Mouse (Mus musculus) hindbrain, embryonic 11.5 days (tissue): ENCODE measurements around the gene Rhag. TPM values are rescaled to one million over a fixed set of nuclear protein-coding genes. Genes with fewer than 3 reads are reported as not detected.
A peak's percentile ranks its signal among the peaks of the same experiment; 100 is the strongest.

Experiments
- ATAC-seq: fragments of 200-750 bp; cut with Nextera tagmentation; 2 replicates; pipeline ENCODE4 v1.8.0; 2017; ENCODE audit warnings: mild to moderate bottlenecking, moderate TSS enrichment, moderate library complexity; ENCODE audit not compliant: low FRiP score
- DNase-seq: peaks from one replicate; pipeline ENCODE4 v3.0.0-alpha.2; 2015; ENCODE audit warnings: low spot score
- H3K27ac ChIP-seq: fragments of 300-500 bp; sonication (generic); 2 replicates; pipeline ENCODE4 v1.5.1; 2014; ENCODE audit warnings: mild to moderate bottlenecking, low read depth, low read length
- H3K27me3 ChIP-seq: fragments of 300-500 bp; sonication (generic); 2 replicates; pipeline ENCODE4 v1.6.1; 2014; ENCODE audit warnings: mild to moderate bottlenecking, low read length, moderate library complexity, mixed read lengths; ENCODE audit not compliant: control insufficient read depth, insufficient read depth
- H3K36me3 ChIP-seq: fragments of 300-500 bp; sonication (generic); 2 replicates; pipeline ENCODE4 v1.6.1; 2014; ENCODE audit warnings: mild to moderate bottlenecking, low read length, moderate library complexity, mixed read lengths; ENCODE audit not compliant: control insufficient read depth, insufficient read depth
- H3K4me1 ChIP-seq: fragments of 300-500 bp; sonication (generic); replicated peaks from 2 replicates; pipeline ENCODE4 v1.6.1; 2014; ENCODE audit warnings: low read length, mixed read lengths; ENCODE audit not compliant: control insufficient read depth, insufficient read depth
- H3K4me2 ChIP-seq: fragments of 300-500 bp; sonication (generic); replicated peaks from 2 replicates; pipeline ENCODE4 v1.6.1; 2014; ENCODE audit warnings: mild to moderate bottlenecking, low read depth, low read length
- H3K4me3 ChIP-seq: fragments of 300-500 bp; sonication (generic); 2 replicates; pipeline ENCODE4 v1.5.1; 2014; ENCODE audit warnings: low read depth, low read length
- H3K9ac ChIP-seq: fragments of 300-500 bp; sonication (generic); 2 replicates; pipeline ENCODE4 v1.6.1; 2014; ENCODE audit warnings: low read depth, low read length
- H3K9me3 ChIP-seq: fragments of 300-500 bp; sonication (generic); 2 replicates; pipeline ENCODE4 v1.6.1; 2016; ENCODE audit warnings: low read length; ENCODE audit not compliant: control insufficient read depth
- WGBS: fragments of 180-500 bp; shearing (Covaris S2); extraction: QIAGEN DNeasy Blood & Tissue Kit; methylation state at CpG from one replicate; pipeline ENCODE4 v1.1.7; 2014; 5-methylcytosine and 5-hydroxymethylcytosine counted together
- polyA plus RNA-seq: library from polyadenylated mRNA; unstranded; fragments of >200 nt; fragmentation: Nextera tagmentation; extraction: Ambion mirVana; gene quantifications from 2 replicates; pipeline ENCODE4 v1.2.1, GENCODE M21; 2014

Rhag gene
- polyA plus RNA-seq, 1 experiment from 2014 or later, result 7.7 TPM

GRCm38 (mm10) chr17:40855065-40855464, 44.1 kb downstream of the Rhag start:
- Histone ChIP-seq H3K4me2 (no peak overlapping the region), H3K4me1 (no peaks in the 10 kb centered on the region), H3K9me3 (no peaks in the 10 kb centered on the region), H3K4me3 (no peak overlapping the region), H3K9ac (no peak overlapping the region), H3K36me3 (no peaks in the 10 kb centered on the region), H3K27me3 (no peaks in the 10 kb centered on the region), H3K27ac (no peak overlapping the region)
- DNase-seq, result no peak
- no peak for ATAC-seq

- Histone ChIP-seq H3K4me1 (no peaks in the 10 kb centered on the region), H3K4me3 (no peak overlapping the region), H3K9ac (no peak overlapping the region), H3K4me2 (no peak overlapping the region), H3K27me3 (no peaks in the 10 kb centered on the region), H3K27ac (no peak overlapping the region), H3K36me3 (no peaks in the 10 kb centered on the region), H3K9me3 (no peaks in the 10 kb centered on the region)
- ATAC-seq, result no peak
- no peak for DNase-seq
- WGBS, result 79% methylated on average over 10 of the region's 10 CpGs
These were observed 58.2 kb downstream of the Rhag start for GRCm38 (mm10) chr17:40868952-40869747.

- WGBS, result 97% methylated on average over 6 of the region's 6 CpGs
- no peak overlapping the region for H3K4me2 ChIP-seq
- no peak overlapping the region for H3K4me3 ChIP-seq
- ATAC-seq (no peak), DNase-seq (no peak)
- H3K9me3 ChIP-seq, result no peaks in the 10 kb centered on the region
- no peak overlapping the region for H3K9ac ChIP-seq
- H3K4me1 ChIP-seq, result no peaks in the 10 kb centered on the region
- no peaks in the 10 kb centered on the region for H3K36me3 ChIP-seq
- H3K27me3 ChIP-seq, result no peaks in the 10 kb centered on the region
- H3K27ac ChIP-seq, result no peak overlapping the region
These were observed 61.7 kb downstream of the Rhag start for GRCm38 (mm10) chr17:40872626-40873025.

GRCm38 (mm10) chr17:40873582-40874011, 62.7 kb downstream of the Rhag start:
- no peak overlapping the region for H3K27ac ChIP-seq
- H3K4me1 ChIP-seq, result no peaks in the 10 kb centered on the region
- H3K4me2 ChIP-seq, result no peak overlapping the region
- no peaks in the 10 kb centered on the region for H3K9me3 ChIP-seq
- DNase-seq (no peak), ATAC-seq (no peak)
- no peak overlapping the region for H3K4me3 ChIP-seq
- WGBS, result 64% methylated on average over 2 of the region's 2 CpGs
- no peaks in the 10 kb centered on the region for H3K27me3 ChIP-seq
- no peaks in the 10 kb centered on the region for H3K36me3 ChIP-seq
- H3K9ac ChIP-seq, result no peak overlapping the region

GRCm38 (mm10) chr17:40874701-40875100, 63.8 kb downstream of the Rhag start:
- H3K27ac ChIP-seq, result no peak overlapping the region
- no peaks in the 10 kb centered on the region for H3K9me3 ChIP-seq
- WGBS, result 88% methylated on average over 3 of the region's 3 CpGs
- DNase-seq (no peak), ATAC-seq (no peak)
- H3K36me3 ChIP-seq, result no peaks in the 10 kb centered on the region
- H3K9ac ChIP-seq, result no peak overlapping the region
- H3K4me1 ChIP-seq, result no peaks in the 10 kb centered on the region
- H3K27me3 ChIP-seq, result no peaks in the 10 kb centered on the region
- no peak overlapping the region for H3K4me3 ChIP-seq
- H3K4me2 ChIP-seq, result no peak overlapping the region

- 100% methylated on average over 1 of the region's 1 CpGs for WGBS
These were observed 64.6 kb downstream of the Rhag start for GRCm38 (mm10) chr17:40875568-40875967.

GRCm38 (mm10) chr17:40877741-40878140, 66.8 kb downstream of the Rhag start:
- Histone ChIP-seq H3K27me3 (no peaks in the 10 kb centered on the region), H3K27ac (no peak overlapping the region), H3K4me3 (no peak overlapping the region), H3K4me1 (no peaks in the 10 kb centered on the region), H3K4me2 (no peak overlapping the region), H3K36me3 (no peaks in the 10 kb centered on the region), H3K9ac (no peak overlapping the region), H3K9me3 (no peaks in the 10 kb centered on the region)
- ATAC-seq, result no peak
- no peak for DNase-seq
- 43% methylated on average over 3 of the region's 3 CpGs for WGBS

More at GRCm38 (mm10) chr17:40875568-40875967, 64.6 kb downstream of the Rhag start:
- no peak overlapping the region for H3K27ac ChIP-seq
- no peak overlapping the region for H3K9ac ChIP-seq
- H3K27me3 ChIP-seq, result no peaks in the 10 kb centered on the region
- DNase-seq, result no peak
- no peak overlapping the region for H3K4me2 ChIP-seq
- H3K4me1 ChIP-seq, result no peaks in the 10 kb centered on the region
- no peak overlapping the region for H3K4me3 ChIP-seq
- H3K36me3 ChIP-seq, result no peaks in the 10 kb centered on the region
- no peaks in the 10 kb centered on the region for H3K9me3 ChIP-seq
- ATAC-seq, result no peak

- no peak for DNase-seq
- H3K27ac ChIP-seq, result no peak overlapping the region
- no peak for ATAC-seq
- H3K36me3 ChIP-seq, result no peaks in the 10 kb centered on the region
- peak overlapping the region; percentile 52 for H3K4me3 ChIP-seq
- H3K27me3 ChIP-seq, result no peaks in the 10 kb centered on the region
- H3K9me3 ChIP-seq, result no peaks in the 10 kb centered on the region
- H3K4me2 ChIP-seq, result peak overlapping the region; percentile 89
- peak overlapping the region; percentile 62 for H3K9ac ChIP-seq
- no peaks in the 10 kb centered on the region for H3K4me1 ChIP-seq
- 6% methylated on average over 6 of the region's 6 CpGs for WGBS
These were observed 68.6 kb downstream of the Rhag start for GRCm38 (mm10) chr17:40879528-40879923.
